Mouse (Mus musculus) neural tube, embryonic 14.5 days (tissue): Measurements from ENCODE around the gene Apoa4. TPM values are rescaled to one million over a fixed set of nuclear protein-coding genes. Genes with fewer than 3 reads are reported as not detected.

ENCODE experiments used
- ATAC-seq: fragments of 200-750 bp; cut with Nextera tagmentation; 2 replicates; pipeline ENCODE4 v1.8.0; 2017; ENCODE audit warnings: low read depth, mild to moderate bottlenecking, moderate TSS enrichment, moderate library complexity
- H3K27ac ChIP-seq: fragments of 300-500 bp; sonication (generic); 2 replicates; pipeline ENCODE4 v1.5.1; 2014; ENCODE audit warnings: low read depth, mild to moderate bottlenecking, control low read depth, low read length, moderate library complexity, mixed read lengths
- H3K27me3 ChIP-seq: fragments of 300-500 bp; sonication (generic); 2 replicates; pipeline ENCODE4 v1.6.1; 2014; ENCODE audit warnings: low read length; ENCODE audit not compliant: control insufficient read depth, insufficient read depth
- H3K36me3 ChIP-seq: fragments of 300-500 bp; sonication (generic); 2 replicates; pipeline ENCODE4 v1.6.1; 2014; ENCODE audit warnings: low read length, mixed read lengths; ENCODE audit not compliant: control insufficient read depth, insufficient read depth
- H3K4me1 ChIP-seq: fragments of 300-500 bp; sonication (generic); 2 replicates; pipeline ENCODE4 v1.6.1; 2014; ENCODE audit warnings: low read length; ENCODE audit not compliant: control insufficient read depth, insufficient read depth
- H3K4me2 ChIP-seq: fragments of 300-500 bp; sonication (generic); 2 replicates; pipeline ENCODE4 v1.6.1; 2014; ENCODE audit warnings: mild to moderate bottlenecking, low read depth, low read length, control low read depth
- H3K4me3 ChIP-seq: fragments of 300-500 bp; sonication (generic); 2 replicates; pipeline ENCODE4 v1.5.1; 2014; ENCODE audit warnings: low read depth, low read length, control low read depth, mixed read lengths
- H3K9ac ChIP-seq: fragments of 300-500 bp; sonication (generic); replicated peaks from 2 replicates; pipeline ENCODE4 v1.6.1; 2014; ENCODE audit warnings: low read depth, mild to moderate bottlenecking, control low read depth, low read length, mixed read lengths
- H3K9me3 ChIP-seq: fragments of 300-500 bp; sonication (generic); 2 replicates; pipeline ENCODE4 v1.6.1; 2016; ENCODE audit warnings: low read length; ENCODE audit not compliant: control insufficient read depth
- WGBS: fragments of 180-500 bp; shearing (Covaris S2); extraction: QIAGEN DNeasy Blood & Tissue Kit; methylation state at CpG from one replicate; pipeline ENCODE4 v1.1.7; 2014; 5-methylcytosine and 5-hydroxymethylcytosine counted together
- polyA plus RNA-seq: library from polyadenylated mRNA; unstranded; fragments of >200 nt; fragmentation: Nextera tagmentation; extraction: Ambion mirVana; gene quantifications from 2 replicates; pipeline ENCODE4 v1.2.1, GENCODE M21; 2014

Apoa4 gene
- polyA plus RNA-seq, 1 experiment from 2014 or later, result not detected

DNA sequence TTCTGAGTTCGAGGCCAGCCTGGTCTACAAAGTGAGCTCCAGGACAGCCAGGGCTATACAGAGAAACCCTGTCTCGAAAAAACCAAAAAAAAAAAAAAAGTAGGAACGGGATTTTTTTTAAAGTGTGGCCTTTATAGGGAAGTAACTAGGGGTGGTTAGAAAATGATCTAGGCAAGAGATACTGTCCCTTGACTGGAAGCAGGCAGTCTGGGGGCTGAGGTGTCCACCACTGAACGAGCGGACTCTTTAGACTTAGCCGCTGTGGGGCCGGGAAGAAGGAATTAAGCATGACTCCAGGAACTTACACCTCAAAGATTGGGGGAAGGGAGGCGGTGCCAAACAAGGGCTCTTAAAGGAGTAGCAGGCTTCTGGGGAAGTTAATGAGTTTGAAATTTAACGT, 22.3 kb upstream of the Apoa4 start:
- ATAC-seq, result no peak
- Histone ChIP-seq H3K4me3 (no peak overlapping the region), H3K9me3 (no peaks in the 10 kb centered on the region), H3K36me3 (peaks cover 17% of the 10 kb centered on the region), H3K27me3 (no peaks in the 10 kb centered on the region), H3K4me1 (no peaks in the 10 kb centered on the region), H3K9ac (no peak overlapping the region), H3K27ac (no peak overlapping the region), H3K4me2 (no peak overlapping the region)
- 82% methylated on average over 9 of the region's 9 CpGs for WGBS

DNA sequence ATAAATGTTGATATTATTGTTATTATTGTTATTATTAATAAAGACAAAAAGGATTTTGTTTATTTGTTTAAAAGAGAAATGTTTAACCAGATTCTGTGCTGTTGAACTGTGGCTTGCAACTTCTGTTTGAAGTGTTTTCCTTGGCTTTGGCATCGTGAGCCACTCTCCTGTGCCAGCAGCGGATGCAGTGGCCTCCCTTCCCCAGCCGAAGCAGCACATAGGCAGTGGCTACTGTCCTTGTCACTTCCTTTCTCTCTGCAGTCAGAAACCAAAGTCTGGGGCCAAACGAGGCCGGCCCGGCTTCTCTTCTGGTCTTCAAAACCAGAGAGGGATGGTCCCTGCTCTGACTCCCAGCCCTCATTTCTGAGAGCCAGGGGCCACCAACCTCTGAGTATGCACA, 17.4 kb upstream of the Apoa4 start:
- H3K27ac ChIP-seq, result no peak overlapping the region
- H3K4me3 ChIP-seq, result no peak overlapping the region
- H3K4me2 ChIP-seq, result no peak overlapping the region
- H3K9ac ChIP-seq, result no peak overlapping the region
- H3K36me3 ChIP-seq, result peaks cover 17% of the 10 kb centered on the region
- no peak for ATAC-seq
- H3K27me3 ChIP-seq, result no peaks in the 10 kb centered on the region
- WGBS, result 87% methylated on average over 6 of the region's 6 CpGs
- no peaks in the 10 kb centered on the region for H3K4me1 ChIP-seq
- H3K9me3 ChIP-seq, result no peaks in the 10 kb centered on the region

DNA sequence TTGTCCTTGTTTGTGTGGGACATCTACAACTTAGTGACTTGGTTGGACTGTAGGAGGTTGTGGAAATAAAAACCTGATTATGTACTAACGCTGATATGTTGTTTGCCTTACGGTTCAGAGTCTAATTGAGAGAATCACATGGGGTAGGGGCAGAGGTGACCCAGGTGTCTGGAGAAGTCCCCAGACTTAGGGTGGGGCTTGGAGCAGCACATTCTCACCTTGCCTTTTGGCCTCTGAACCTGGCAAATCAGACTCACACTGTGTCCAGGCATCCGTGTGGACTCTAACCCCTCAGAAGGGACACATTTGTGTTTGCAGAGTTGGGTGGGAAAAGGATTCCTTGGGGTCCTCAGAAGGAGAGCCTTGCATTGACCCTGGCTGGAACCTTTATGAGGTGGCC, 16.4 kb upstream of the Apoa4 start:
- no peak for ATAC-seq
- Histone ChIP-seq H3K36me3 (peaks cover 17% of the 10 kb centered on the region), H3K9ac (no peak overlapping the region), H3K4me3 (no peak overlapping the region), H3K27me3 (no peaks in the 10 kb centered on the region), H3K27ac (no peak overlapping the region), H3K4me1 (no peaks in the 10 kb centered on the region), H3K9me3 (no peaks in the 10 kb centered on the region), H3K4me2 (no peak overlapping the region)
- WGBS, result 90% methylated on average over 3 of the region's 3 CpGs

DNA sequence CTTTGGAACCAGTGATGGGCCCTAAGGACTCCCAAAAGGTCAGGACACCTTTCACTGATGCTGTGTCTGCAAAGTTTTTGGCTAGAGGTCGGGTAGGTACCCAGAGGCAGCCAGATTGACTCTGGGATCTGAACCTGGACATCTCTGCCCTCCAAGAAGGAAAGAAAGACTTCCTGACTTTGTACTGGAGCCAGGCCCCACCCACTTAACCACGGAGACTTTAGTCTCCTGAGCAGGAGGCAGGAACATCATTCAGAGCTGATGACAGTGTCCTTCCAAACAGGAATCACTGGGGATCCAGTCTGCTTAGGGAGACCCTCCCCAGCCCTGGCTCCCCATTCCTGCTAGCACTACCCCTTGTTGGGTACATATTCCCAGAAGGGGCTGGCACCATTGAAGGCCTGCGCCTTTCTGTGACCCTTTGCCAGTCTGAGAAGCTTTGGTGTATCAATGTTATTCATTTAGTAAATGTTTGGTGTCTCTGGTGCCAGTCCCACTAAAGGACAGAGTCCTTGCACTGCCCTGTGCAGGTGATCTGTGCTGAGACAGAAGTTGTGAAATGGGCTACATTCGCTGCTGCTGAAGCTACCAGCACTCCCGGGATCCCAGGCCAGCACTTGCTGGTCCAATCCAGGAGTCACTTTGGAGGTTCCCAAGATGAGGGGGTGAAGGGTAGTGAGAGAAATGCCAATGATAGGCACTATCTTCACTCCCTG, 15.4 kb upstream of the Apoa4 start:
- no peak overlapping the region for H3K4me3 ChIP-seq
- H3K36me3 ChIP-seq, result peaks cover 14% of the 10 kb centered on the region
- no peak for ATAC-seq
- no peak overlapping the region for H3K9ac ChIP-seq
- no peaks in the 10 kb centered on the region for H3K4me1 ChIP-seq
- no peaks in the 10 kb centered on the region for H3K27me3 ChIP-seq
- 69% methylated on average over 5 of the region's 5 CpGs for WGBS
- H3K4me2 ChIP-seq, result no peak overlapping the region
- H3K9me3 ChIP-seq, result no peaks in the 10 kb centered on the region
- H3K27ac ChIP-seq, result no peak overlapping the region

DNA sequence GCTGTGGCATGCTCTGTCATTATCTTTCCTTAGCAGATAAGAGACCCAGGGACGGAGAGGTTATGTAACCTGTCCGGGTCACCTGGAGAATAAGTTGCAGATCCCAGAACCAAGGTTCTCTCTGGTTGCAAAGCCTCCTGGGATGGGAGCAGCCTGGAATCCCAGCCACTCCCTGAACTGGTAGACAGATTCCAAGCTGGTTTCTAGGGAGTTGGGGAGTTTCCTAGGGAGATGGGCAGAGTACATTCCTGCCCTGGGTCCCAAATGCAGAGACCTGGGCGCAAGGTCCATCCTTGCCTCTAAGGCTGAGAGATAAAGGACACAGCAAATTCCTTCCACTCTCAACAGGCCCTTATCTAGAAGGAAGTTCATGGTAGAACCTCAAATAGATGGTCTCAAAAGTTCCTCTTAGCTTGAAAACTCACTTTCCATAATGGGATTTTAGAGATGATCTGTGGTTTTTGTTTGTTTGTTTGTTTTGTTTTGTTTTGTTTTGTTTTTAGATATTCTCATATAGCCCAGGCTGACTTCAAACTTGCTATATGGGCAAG, 13.4 kb upstream of the Apoa4 start:
- Histone ChIP-seq H3K4me2 (no peak overlapping the region), H3K27ac (no peak overlapping the region), H3K36me3 (no peaks in the 10 kb centered on the region), H3K27me3 (no peaks in the 10 kb centered on the region), H3K9ac (no peak overlapping the region), H3K9me3 (no peaks in the 10 kb centered on the region), H3K4me3 (no peak overlapping the region), H3K4me1 (no peaks in the 10 kb centered on the region; the same call in 1 of the 2 replicates)
- WGBS, result 97% methylated on average over 3 of the region's 3 CpGs
- no peak for ATAC-seq

DNA sequence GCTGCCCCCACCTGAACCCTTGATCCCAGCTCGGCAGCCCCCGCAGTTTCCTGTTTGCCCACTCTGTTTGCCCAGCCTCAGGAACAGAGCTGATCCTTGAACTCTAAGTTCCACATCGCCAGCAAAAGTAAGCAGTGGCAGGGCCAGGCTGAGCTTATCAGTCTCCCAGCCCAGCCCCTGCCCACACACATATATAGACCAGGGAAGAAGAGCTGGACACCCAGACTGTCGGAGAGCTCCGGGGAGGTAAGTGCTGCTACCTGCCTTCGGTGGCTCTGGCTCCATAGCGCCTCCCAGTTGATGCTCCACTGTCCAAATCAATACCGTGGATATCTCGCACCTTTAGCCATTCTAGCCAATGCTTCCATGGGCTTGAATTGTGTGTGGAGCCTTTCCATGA, 12.0 kb upstream of the Apoa4 start, which contains the start of gene Apoa1:
Gene Apoa1, plus strand, starts transcription at position 90 of the 400 bp plus-strand sequence.
- H3K36me3 ChIP-seq, result no peaks in the 10 kb centered on the region
- H3K27me3 ChIP-seq, result no peaks in the 10 kb centered on the region
- ATAC-seq, result no peak
- H3K9ac ChIP-seq, result no peak within 1 kb of the TSS
- H3K27ac ChIP-seq, result no peak within 1 kb of the TSS
- H3K4me3 ChIP-seq, result no peak within 1 kb of the TSS
- 63% methylated on average over 9 of the region's 9 CpGs for whole genome bisulfite sequencing
- no peak within 1 kb of the TSS for H3K4me2 ChIP-seq
- H3K4me1 ChIP-seq, result no peaks in the 10 kb centered on the region; the same call in 1 of the 2 replicates
- H3K9me3 ChIP-seq, result no peaks in the 10 kb centered on the region

DNA sequence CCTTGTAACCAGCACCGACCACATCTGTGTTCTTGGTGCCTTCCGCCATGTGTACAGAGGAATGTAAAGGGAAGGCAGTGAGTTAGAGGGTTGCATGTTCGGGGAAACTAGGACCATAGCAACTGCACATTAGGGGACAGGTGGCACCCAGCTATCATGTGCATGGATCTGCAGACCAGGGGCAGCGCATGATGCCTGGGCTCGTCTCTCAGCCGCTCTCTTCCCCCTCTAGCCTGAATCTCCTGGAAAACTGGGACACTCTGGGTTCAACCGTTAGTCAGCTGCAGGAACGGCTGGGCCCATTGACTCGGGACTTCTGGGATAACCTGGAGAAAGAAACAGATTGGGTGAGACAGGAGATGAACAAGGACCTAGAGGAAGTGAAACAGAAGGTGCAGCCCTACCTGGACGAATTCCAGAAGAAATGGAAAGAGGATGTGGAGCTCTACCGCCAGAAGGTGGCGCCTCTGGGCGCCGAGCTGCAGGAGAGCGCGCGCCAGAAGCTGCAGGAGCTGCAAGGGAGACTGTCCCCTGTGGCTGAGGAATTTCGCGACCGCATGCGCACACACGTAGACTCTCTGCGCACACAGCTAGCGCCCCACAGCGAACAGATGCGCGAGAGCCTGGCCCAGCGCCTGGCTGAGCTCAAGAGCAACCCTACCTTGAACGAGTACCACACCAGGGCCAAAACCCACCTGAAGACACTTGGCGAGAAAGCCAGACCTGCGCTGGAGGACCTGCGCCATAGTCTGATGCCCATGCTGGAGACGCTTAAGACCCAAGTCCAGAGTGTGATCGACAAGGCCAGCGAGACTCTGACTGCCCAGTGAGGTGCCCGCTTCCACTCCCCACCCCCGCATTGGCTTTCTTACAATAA, 10.7 kb upstream of the Apoa4 start:
- Histone ChIP-seq H3K9ac (peak overlapping the region; percentile 37), H3K4me3 (peak overlapping the region; percentile 34), H3K9me3 (no peaks in the 10 kb centered on the region), H3K4me1 (no peaks in the 10 kb centered on the region; the same call in 1 of the 2 replicates), H3K27ac (peak overlapping the region; percentile 7; the same call in 1 of the 2 replicates), H3K27me3 (no peaks in the 10 kb centered on the region), H3K36me3 (no peaks in the 10 kb centered on the region), H3K4me2 (peak overlapping the region; percentile 57)
- WGBS, result 15% methylated on average over 37 of the region's 37 CpGs
- ATAC-seq, result peak; percentile 96

DNA sequence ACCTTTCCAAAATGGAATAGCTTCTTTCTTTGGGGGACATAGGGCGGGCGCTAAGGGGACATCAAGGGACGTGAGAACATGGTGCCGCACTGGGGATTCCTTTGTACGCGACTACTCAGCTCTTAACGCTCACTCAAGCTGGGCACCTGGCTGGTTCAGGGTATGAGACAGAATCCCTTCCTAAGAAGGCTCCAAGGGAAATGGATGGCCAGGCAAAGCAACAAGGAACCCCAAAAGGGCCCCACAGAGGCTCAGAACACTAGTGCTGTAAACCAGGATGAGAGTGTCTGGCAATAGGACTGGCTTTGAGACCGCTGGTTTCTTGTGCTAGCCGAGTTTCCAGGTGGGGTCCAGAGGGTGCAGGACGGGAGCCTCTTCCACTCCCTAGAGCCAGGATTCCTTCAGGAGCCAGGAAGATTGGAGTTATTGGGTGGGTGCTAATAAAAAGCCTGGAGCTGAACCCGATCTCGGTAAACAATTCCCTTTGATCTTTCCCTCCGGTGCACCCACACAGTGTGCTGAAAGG, 10.0 kb upstream of the Apoa4 start:
- Histone ChIP-seq H3K9ac (peak overlapping the region; percentile 37), H3K27me3 (no peaks in the 10 kb centered on the region), H3K4me2 (peak overlapping the region; percentile 57), H3K36me3 (no peaks in the 10 kb centered on the region), H3K9me3 (no peaks in the 10 kb centered on the region), H3K27ac (peak overlapping the region; percentile 7; the same call in 1 of the 2 replicates), H3K4me1 (no peaks in the 10 kb centered on the region; the same call in 1 of the 2 replicates), H3K4me3 (peak overlapping the region; percentile 34)
- peak; percentile 39; the same call in 1 of the 2 replicates for ATAC-seq
- WGBS, result 18% methylated on average over 13 of the region's 13 CpGs
